Mouse (Mus musculus) cerebellum, postnatal 4 days (tissue): ENCODE data around the gene Ucp1.

Source experiments
- DNase-seq, 2 experiments: peaks; one replicate each; pipeline ENCODE4 v3.0.0; 2022; ENCODE audit warnings: low spot score in 2 of 2, mixed read lengths in 1 of 2

Ucp1 gene

DNA sequence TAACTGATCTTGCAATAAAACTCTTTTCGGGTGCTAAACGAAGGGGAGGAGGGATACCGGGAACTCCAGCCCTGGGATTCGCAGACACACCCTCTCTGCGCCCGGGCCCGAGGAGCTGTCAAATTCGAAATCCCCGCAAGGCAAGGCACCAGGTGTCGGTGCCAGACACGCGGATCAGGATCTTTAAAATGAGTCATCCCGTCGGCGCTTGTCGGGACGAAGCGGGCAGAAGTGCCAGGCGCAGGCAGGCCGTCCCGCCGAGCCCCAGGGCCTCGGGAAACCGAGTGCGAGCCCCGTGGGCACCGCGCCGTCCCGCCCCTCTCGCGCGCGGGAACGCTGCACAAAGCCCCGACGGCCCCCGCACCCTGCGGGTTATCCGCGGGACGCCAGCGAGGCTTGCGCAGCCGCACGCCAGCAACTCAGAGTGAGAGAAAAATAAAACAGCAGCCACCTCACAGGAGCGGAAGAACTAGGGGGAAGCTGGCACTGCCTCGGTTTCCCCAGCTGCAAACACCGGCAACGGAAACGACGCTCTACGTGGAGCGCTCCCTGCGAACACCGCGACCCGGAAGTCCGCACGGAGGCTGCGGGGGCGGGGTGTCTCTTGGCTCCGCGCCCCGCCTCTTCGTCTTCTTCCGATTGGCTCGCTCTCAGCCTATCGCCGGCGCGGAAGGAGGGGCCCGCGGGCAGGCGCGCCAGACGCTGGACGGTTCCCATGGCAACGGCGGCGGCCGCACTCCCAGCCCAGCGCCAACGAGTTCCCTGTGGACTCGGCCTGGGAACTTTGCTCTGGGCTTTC lies 41.9 kb downstream of the Ucp1 start, which contains the start of gene Elmod2:
TSS of gene Elmod2 (minus strand) at position 588 of the 799 bp plus-strand sequence.
- DNase-seq = peak; percentile 95 to 99

DNA sequence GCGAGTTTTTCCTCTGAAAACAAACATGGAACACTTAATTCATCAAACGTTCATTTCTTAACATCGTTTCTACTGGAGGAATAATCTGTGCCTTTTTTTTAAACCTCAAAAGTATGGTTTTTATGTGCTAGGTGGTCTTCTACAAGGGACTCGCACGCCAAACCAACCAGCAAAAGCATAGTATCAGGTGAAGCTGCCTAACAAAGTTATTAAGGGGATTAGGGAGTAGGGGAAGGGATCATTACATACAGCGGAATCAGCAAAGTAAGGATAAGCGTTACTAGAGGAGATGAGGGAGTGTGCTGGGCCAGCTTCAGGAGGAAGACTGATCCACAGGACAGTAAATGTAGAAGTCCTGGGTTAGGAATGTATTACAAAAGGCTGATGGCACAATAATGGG lies 42.7 kb downstream of the Ucp1 start:
- no peak for DNase-seq

DNA sequence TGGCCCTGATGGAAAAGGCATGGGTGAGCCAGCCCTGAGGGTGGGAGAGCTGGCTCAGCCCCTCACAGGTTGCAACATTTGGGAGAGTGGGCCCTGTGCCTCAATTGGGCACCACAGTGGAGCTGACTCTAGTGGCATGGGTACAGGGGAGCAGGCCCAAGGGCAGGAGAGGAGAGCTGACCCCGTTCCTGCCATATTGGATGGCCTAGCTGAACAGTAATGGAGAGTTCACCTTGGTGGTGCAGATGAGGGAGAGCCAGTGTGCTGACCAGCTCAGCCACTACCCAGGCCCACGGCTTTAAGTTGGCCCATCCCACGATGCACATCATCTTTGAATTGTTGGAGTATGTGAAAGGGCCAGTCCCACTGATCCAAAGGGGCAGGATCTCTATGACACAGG lies 51.9 kb downstream of the Ucp1 start:
- no peak for DNase-seq

DNA sequence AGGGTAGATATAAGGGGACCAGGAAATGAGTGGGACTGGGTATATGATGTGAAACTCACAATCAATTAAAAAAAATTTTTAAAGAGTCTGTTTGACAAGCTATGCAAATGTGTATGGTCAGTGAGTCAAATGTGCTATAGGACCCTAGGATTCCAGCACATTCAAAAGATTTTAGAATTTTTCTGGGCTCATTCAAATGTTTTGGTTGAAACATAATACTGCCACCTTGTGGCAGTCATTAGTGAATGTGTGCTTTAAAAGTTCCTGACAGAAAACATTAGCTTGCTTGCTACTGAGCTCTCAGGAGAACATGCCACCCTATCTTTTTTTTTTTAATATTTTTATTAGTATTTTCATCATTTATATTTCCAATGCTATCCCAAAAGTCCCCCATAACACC lies 52.5 kb downstream of the Ucp1 start:
- no peak for DNase-seq
